Mouse (Mus musculus) cerebellum, postnatal 36 days (tissue): ENCODE results near the gene Ptprt.

Source experiments
- DNase-seq, 2 experiments: peaks; one replicate each; pipeline ENCODE4 v3.0.0; 2021 to 2022; ENCODE audit warnings: mixed read lengths in 2 of 2

Gene Ptprt

DNA sequence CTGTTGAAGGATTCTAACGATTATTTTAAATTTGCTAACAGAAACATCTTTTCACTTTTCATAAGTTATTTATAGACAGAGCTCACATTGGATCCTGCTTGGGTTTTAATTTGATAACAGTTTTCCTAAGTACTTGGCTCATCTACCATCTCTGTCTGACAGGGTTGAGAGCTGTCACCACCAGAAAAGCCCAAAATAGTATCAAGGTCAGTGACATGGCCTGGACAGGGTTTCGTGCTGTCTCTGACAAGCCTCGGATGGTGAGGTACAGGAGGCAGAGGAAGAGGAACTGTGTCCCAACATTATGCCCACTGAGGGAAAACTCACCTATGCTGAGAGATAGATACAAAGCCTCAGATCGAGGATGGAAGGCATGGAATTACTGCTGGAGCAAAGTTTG, 79.3 kb downstream of the Ptprt start:
- no peak for DNase-seq

GRCm38 (mm10) chr2:162577819-162578218, 83.1 kb downstream of the Ptprt start:
- DNase-seq: no peak

GRCm38 (mm10) chr2:162572851-162573250, 88.1 kb downstream of the Ptprt start:
- no peak for DNase-seq

DNA sequence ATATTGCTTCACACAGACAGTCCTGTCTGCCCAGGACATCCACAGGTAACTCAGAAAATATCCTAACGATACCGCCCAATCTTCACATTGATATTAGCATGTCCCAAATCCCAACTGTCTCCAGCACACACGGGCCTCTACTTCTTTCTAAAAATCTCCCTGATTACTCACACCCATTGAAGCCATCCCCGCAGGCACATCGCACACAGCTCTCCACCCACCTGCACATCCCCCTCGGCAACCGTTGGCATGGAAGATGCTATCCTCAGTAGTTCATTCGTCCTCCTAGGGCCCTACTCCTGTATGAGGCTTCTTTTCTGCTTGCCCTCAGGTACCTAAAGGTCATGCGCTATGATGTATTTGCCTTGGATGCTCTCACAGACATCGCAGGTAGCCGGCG, 89.9 kb downstream of the Ptprt start:
- no peak for DNase-seq

DNA sequence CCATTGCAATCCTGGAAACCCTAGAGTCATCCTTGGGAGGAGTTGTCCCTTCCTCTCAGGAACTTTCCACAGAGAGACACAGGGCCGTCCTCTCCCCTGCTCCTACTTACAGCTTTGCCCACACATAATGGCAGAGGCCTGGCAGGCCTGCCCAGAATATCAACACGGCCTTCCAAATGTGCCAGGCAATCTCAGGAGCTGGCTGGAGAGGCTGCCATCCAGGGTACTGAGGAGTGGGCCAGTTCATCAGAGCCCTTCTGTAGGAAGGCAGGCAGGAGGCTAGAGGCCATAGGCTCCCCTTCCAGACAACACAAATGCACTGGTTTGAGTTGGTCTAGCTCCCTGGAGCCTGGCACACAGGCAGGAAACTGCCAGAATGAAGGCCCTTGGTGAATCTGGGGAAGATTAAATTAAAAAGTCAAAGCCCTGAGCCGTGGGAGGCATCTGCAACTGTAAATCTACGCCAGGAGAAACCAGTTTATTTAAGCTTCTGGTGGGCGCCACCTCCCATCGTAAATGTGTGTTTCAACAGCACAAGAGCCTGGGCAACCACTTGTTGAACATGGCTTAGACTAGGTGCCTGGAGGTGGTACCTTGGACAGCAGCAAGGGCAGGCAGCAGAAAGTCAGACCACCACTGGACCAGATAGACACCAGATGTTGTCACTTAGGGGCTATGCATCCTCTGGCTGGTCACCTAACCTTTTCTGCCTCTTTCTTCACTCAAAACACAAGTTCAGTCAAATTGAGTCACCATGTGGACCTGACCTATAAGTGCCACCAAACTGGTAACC, 92.4 kb downstream of the Ptprt start:
- no peak for DNase-seq

DNA sequence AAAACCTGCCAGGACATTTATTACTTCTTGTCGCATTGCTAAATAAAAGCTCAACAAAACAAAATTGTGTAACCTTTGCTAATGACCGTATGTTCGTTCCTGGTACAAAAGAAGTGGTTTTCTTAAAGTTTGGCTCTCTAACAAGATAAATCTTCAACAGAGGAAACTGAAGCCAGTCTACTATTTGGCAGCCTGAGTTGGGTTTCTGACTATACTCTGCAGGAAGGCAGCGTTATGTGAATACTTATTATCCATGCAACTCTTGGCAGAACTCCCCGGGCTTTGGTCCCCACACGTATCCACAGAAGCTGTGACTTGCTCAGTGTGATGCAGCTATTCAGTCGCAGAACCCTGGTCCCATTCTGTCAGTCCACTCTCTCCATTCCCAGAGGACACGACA, 112.6 kb downstream of the Ptprt start:
- DNase-seq: no peak

DNA sequence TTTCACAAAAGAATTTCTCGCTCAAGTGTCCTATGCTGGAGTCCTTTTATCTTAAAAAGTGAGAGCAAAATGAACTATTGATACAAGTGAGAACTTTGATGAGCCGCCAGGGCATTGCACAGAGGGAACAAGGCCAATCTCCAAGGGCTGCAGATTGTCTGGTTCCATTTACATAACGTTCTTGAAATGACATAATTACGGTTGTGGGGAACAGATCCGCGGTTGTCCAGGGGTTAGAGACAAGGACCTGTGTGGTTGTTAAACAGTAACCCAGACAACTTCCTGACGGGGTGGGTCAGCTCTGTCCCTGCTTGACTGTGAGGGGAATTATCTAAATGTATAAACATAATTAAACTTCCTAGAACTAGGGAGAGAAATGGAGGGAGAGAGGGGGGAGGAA, 129.3 kb downstream of the Ptprt start:
- no peak for DNase-seq

DNA sequence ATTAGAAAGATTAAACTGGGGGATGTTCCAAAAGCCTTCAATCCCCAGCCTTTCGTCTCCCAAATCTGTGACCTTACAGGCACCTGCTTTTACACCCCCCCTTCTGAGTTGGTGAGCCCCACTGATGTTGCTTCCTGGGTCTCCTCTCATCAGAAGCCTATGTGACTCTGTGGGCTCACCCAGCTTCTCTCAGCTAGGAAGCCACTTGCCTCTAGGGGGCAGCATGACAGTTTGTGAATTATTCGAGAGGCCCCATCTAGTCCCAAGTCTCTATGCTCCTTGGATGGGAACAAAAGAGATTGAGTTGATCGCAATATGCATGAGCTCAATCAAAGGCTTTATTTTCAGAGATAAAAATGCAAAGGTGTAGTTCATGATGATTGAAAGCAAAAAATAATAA, 132.0 kb downstream of the Ptprt start:
- DNase-seq: no peak

GRCm38 (mm10) chr2:162515993-162516392, 145.0 kb downstream of the Ptprt start:
- no peak for DNase-seq

GRCm38 (mm10) chr2:162513072-162513471, 147.9 kb downstream of the Ptprt start:
- no peak for DNase-seq

GRCm38 (mm10) chr2:162512094-162512493, 148.9 kb downstream of the Ptprt start:
- no peak for DNase-seq

- no peak for DNase-seq
These were observed 151.9 kb downstream of the Ptprt start for GRCm38 (mm10) chr2:162509016-162509415.

DNA sequence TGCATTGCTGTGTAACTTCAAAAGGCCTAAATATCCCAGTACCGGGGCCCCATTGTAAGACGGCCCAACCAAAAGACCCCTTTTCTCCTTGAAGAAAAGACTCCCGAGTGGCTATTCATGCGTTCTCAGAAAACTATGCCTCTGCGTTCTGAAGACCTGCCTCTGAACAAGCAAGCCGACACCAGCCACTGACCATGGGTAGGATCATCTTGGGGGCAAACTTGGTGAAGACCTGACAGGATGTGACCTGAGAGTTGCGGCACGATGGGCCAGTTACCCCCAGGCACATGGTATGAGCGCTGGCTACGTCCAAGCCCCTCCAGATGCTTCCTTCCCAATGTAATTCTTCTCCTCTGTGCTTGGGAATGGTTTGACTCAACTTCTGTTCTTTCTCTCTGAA, 153.3 kb downstream of the Ptprt start:
- DNase-seq: no peak

DNA sequence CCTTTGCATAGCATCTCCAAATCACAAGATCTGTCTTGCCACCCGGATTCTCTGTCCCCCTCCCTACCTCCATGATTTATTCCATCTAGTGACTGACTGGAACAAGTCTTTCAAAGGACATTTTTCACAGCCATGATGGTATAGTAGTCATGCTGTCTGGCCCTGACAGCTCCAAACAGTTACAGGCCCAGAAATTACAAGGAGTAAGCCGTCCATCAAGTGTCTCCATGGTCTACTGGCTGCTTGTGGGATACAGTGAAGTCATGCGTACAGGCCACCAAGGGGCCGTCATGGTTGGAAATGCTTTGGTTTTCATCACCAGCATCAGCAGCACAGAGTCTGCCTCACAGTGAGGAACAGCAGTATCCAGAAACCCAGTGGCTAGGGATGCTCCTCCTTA, 156.1 kb downstream of the Ptprt start:
- no peak for DNase-seq

GRCm38 (mm10) chr2:162499501-162499915, 161.4 kb downstream of the Ptprt start:
- DNase-seq: no peak

DNA sequence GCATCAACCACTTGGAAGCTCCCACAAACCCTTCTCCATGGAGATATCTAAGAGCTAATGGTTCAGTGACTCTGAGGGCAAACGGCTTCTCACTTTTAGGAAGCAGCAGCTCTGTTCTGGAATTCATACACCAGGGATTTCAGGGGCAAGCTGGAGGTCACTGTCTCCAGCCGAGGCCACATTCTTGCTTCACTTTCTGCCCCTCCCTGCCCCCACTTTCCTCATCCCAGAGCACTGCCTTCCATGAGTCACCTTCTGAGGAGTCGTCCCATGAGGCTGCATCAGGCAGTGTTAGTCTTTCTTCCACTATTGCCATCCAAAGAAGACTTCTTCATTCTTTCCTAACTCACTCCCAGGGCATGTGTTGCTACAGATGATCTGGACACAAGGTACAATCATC, 162.8 kb downstream of the Ptprt start:
- no peak for DNase-seq

DNA sequence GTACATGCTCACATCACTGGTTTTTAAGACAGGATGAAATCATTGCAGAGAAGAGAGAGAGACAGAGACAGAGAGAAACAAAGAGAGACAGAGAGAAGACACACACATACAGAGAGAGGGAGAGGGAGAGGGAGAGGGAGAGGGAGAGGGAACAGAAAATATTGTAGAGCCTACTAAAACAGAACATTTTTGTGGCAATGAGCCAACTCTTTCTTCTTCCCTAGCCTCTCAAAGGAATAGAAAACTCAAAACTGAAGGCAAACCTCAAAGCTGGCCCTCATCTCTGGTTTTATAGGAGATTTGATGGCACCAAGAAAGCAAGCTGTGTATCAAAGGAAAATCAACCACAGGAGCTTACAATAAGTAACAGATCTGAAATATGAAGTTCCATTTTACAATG, 176.9 kb downstream of the Ptprt start:
- DNase-seq: no peak

DNA sequence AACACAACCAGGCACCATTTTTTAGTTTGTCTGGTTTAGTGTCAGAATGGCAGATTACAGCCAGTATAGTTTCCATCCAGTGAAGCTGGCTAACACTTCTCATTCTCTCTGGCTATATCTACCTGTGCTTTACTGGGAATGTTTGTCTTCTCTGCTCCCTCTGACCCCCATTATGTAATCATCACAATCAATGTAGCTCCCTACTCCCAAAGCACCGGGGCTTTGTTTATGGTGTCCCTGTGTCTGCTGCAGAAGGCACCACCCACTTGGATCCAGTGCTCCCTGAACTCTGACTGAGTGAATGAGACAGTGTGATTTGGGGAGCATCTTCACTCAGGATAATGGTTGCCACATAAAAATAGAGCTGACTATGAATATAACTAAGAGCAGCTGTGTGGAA, 217.8 kb downstream of the Ptprt start:
- no peak for DNase-seq

DNA sequence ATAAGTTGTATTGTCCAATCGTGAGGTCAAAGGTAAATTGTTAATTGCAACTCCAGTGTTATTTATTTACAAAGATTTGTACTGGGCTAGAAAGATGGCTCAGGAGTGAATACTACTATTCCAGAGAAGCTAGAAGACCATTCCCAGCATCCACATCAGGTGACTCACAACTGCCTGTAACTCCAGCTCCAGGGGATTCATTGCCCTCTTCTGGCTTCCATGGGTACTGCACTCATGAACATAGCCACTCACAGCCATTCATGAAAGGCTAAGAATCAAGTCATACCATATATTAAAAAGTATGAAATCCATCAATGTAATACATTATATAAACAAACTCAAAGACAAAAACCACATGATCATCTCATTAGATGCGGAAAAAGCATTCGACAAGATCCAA, 224.3 kb downstream of the Ptprt start:
- no peak for DNase-seq

GRCm38 (mm10) chr2:162430171-162430570, 230.8 kb downstream of the Ptprt start:
- no peak for DNase-seq

DNA sequence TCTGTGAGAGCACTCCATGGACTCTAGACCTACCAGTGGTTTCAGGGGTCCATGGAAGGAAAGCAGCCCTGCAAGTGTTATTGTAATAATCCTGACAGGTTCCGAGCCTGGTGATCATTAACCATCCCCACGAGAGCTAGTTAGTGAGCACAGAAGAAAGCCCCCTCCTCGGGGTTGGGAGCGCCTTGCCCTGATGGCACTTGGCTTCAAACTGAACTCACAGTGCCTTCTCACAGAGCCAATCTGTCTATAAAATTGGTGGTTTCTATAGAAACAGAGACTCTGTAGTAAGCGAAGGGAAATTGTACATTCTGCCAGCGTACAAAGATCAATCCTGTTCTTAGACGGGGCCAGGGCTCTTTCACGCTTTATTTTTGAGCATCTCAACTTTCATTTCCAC, 234.8 kb downstream of the Ptprt start:
- no peak for DNase-seq

DNA sequence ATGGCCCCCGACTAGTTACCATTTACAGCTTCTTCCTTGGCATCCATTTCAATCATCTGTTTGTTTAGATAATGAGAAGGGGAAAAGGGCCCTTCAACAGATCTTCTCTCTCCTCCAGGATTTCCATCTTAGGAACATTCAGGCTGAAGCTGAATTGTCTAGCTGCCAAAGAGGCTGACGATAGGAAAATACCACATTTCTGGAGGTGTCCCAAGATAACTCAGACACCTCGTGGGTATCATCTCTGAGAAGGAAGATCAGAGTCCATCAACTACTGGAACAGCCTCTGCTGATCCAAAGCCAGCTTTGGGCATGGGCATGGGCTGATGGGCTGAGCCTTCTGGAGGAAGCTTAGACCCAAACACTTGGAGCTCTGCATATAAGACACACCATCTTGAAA, 242.8 kb downstream of the Ptprt start:
- no peak for DNase-seq

DNA sequence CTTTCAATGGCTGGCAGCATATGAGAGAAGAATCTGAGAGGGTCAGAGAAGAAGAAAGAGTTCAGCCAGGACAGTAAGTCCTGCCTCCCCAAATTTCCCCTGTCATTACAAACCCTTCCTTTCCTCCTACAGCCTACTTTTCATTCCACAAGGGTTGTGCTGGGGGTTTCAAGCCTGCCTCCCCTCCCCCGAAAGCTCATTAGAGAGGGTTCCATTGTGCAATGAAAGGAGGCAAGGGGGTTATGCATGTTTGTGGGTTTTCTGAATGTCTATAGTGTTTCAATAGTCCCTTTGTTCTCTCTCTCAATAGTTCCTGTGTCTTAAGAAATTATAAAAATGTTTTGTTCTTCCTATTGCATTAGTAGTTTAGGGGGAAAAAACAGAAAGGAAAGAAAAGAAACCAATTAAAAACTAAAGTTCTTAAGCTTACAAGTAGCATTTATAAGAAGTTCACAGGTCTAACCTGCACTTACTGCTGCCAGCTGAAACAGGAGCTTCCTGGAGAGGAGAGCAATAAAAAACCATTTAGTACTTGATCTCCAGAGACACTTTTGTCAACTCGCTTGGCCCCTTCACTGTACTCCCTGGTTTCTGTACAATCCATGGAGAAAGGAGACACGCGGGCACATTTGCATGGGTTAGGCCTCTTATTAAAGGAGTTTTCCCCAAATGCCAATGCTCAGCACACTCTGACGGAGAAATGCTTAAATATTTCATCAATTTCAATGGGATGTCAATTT, 247.7 kb downstream of the Ptprt start:
- no peak for DNase-seq

DNA sequence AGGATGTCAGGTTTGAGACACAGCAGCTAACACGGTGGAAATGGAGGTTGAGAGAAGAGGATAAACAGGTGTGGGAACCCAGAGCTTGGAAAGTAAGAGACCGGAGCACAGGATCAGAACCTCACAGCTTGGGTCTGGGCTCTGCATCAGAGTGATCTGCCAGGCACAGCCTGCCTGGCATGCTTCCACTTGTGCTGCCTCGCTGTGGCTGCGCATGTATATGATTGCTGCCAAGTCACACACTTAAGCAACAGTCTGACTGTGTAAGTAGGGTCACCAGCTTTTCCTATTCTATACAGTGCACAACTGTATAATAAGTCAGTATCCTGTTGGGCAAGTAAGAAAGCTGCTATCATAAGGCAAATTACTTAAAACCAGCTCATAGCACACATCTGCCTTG, 249.9 kb downstream of the Ptprt start:
- peak; percentile 41 to 42 for DNase-seq

DNA sequence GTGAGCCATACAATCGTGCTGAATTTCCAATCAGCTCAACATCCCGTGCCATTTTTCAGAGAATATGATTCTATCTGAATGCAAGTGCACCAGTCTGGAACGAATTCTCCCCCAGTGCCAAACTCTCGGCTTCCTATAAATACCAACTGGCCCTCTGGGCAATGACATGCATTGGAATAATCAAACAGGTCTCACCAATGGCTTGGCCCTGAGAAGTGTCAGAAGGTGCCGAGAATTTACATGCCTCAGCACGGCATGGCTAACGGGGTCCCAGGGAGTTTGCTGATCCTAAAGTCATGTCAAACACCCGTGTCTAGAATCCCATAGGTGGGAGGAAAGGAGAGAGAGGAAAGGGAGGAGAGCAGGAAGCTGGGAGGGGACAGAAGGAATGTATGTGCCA, 251.7 kb downstream of the Ptprt start:
- no peak for DNase-seq
